In the genomic region with DNA sequence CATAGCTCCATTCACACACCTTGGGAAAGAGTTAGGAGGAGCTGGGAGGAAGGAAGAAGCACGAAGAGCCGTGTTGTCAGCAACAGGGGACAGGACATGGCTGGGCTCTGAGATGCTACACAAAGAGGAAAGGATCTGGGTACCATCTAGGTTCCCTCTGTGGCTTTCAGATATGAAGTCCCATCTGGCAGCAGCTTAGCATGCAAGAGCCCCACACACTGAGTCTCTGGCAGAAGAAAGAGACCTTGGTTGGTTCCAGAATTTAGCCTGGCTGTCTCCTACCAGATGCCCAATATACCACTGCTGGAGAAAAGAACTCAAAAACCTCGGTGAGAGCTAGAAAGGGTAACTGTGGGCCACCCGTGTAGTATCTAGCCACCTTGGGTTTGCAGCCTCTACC, we compare ENCODE assay signal across 27 mouse cellular contexts. TPM values are rescaled to one million over a fixed set of nuclear protein-coding genes. Genes with fewer than 3 reads are reported as not detected.
DNase-seq lines count a peak whose midpoint lies in the region; ATAC-seq and TF ChIP-seq lines count a peak whose summit lies in the region.
"Had no signal": no experiment of that assay in that cellular context is flagged by ENCODE, and none has a peak within 500 bp of the region (broad histone marks: within the 10 kb centered on the region; RNA-seq: fewer than 3 reads in every experiment).

No protein-coding gene starts in this region.

- no peak overlapping the region for H3K4me3 ChIP-seq in left cerebral cortex, adult 2 months
- H3K4me3 ChIP-seq: embryonic facial prominence, embryonic 10.5 days; embryonic facial prominence, embryonic 13.5 days; erythroblast, embryonic 14.5 days; heart, adult 2 months; heart, embryonic 10.5 days; heart, embryonic 13.5 days had no signal

- peak; percentile 57 to 59 for DNase-seq in cerebellum, postnatal 10 days
- no peak for DNase-seq in cerebellum, postnatal 36 days
- no peak for DNase-seq in frontal cortex, postnatal 25 days (ENCODE audit: low spot score in 2 of 2)
- no peak for DNase-seq in left cerebral cortex, adult 2 months (ENCODE audit: extremely low spot score in 1 of 2, low spot score in 2 of 2)
- no peak for DNase-seq in left cerebral cortex, adult 8-10 months (ENCODE audit: low spot score in 2 of 2)
- DNase-seq: adrenal gland, adult 8-10 months; adrenal gland, postnatal 25 days; cerebellum, adult 9-10 months; cerebellum, postnatal 25 days; embryo, embryonic 11 days; gastrocnemius, postnatal 10 days; heart, adult 2 months; heart, postnatal 14 days; heart, postnatal 4 days; kidney, adult 18-20 months had no signal

- peak overlapping the region; percentile 47 for H3K27ac ChIP-seq in left cerebral cortex, adult 2 months
- H3K27ac ChIP-seq: embryonic facial prominence, embryonic 10.5 days; embryonic facial prominence, embryonic 13.5 days; heart, adult 2 months; heart, embryonic 10.5 days; heart, embryonic 13.5 days; hindbrain, embryonic 14.5 days; hindbrain, postnatal 0 days had no signal

- peak; percentile 22; the same call in 1 of the 2 replicates for ATAC-seq in frontal cortex, adult (ENCODE audit: low TSS enrichment)
- ATAC-seq: activated CD4-positive, CD25-positive, alpha-beta regulatory T cell, adult 4 months; forebrain, embryonic 14.5 days; hindbrain, postnatal 0 days; inflammation-experienced regulatory T-cells, adult 6 months; intestine, embryonic 16.5 days had no signal

- intact Hi-C loops in left cerebral cortex, adult 2 months (cut with DNase I), result no loop called here

- no peak for TF ChIP-seq CTCF in left cerebral cortex, adult 2 months (IDR thresholded peaks at IDR 0.05)

RNA-seq across cellular contexts. Expression of a gene that starts 41.3 kb away (rescaled TPM):
- 10 to 100 TPM; 50.0 to 50.2 TPM for total RNA-seq in left cerebral cortex, adult 2 months (2021)
- total RNA-seq in left cerebral cortex, adult 8-10 months (2022), result 10 to 100 TPM; 45.7 to 57.2 (median 49.1) TPM

Comparison
In these comparisons a context has a peak if more than half of its experiments do, and no peak if none do; other contexts are left out.
1. DNase-seq: peak in cerebellum, postnatal 10 days (2 of 2); none in cerebellum, postnatal 36 days (0 of 2), frontal cortex, postnatal 25 days (0 of 2), left cerebral cortex, adult 2 months (0 of 2) and left cerebral cortex, adult 8-10 months (0 of 2).